Mouse (Mus musculus) bone marrow, adult 2 months (tissue): ENCODE measurements around the gene Il17ra.

ENCODE experiments used
- CTCF ChIP-seq: fragments of 200-500 bp; IDR thresholded peaks from 2 replicates; pipeline ENCODE4 v1.5.1; 2011; ENCODE audit warnings: low read length, control low read depth; ENCODE audit not compliant: control insufficient read depth, insufficient read depth
- POLR2A ChIP-seq: fragments of 200-500 bp; IDR thresholded peaks from 2 replicates; pipeline ENCODE4 v1.6.1; 2011; ENCODE audit warnings: low read depth, mild to moderate bottlenecking, control low read depth, low read length, borderline replicate concordance; ENCODE audit not compliant: control insufficient read depth

DNA sequence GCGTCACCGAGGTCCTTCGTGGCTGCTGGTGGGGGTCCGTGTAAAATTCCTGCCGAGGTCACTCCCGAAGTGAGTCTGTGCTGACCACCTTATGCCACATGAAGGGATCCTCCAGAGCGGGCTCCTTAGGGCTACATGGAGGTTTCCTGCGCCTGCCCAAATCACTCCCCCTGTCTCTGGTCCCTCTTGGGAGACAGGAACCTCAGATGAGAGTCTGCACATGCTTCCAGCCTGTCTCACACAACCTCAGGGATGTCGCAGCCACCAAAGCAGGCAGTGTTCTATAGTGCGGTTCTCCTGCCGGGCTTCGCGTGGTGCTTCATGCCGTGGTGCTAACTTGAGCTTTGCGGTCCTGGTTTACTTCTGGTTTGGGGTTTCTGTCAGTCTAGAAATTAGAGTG, 1.8 kb upstream of the Il17ra start:
- TF ChIP-seq POLR2A, result no peak
- no peak for TF ChIP-seq CTCF
